Mouse (Mus musculus) kidney, adult 2 months (tissue): ENCODE results near the gene Lrrc74b.

Experiments used
- CTCF ChIP-seq: fragments of 200-500 bp; conservative IDR thresholded peaks from 2 replicates; pipeline ENCODE4 v1.5.1; 2011; ENCODE audit warnings: low read depth, mild to moderate bottlenecking, control low read depth, low read length, moderate library complexity, mixed read lengths; ENCODE audit not compliant: insufficient read depth, insufficient read length
- POLR2A ChIP-seq: fragments of 200-500 bp; IDR thresholded peaks from one replicate; pipeline ENCODE4 v1.6.1; 2011; ENCODE audit warnings: low read depth, low read length, control low read depth

- TF ChIP-seq CTCF = no peak
- no peak for TF ChIP-seq POLR2A
Measured at GRCm38 (mm10) chr16:17605684-17606083, 44.6 kb upstream of the Lrrc74b start.
